Mouse (Mus musculus): ENCODE measurements at regions not wholly inside any gene's neighbourhood (a gene's known extent, or its start where the extent isn't known, plus 50 kb on each side); places are given as distances from the start of the nearest gene placed in this dataset.

DNA sequence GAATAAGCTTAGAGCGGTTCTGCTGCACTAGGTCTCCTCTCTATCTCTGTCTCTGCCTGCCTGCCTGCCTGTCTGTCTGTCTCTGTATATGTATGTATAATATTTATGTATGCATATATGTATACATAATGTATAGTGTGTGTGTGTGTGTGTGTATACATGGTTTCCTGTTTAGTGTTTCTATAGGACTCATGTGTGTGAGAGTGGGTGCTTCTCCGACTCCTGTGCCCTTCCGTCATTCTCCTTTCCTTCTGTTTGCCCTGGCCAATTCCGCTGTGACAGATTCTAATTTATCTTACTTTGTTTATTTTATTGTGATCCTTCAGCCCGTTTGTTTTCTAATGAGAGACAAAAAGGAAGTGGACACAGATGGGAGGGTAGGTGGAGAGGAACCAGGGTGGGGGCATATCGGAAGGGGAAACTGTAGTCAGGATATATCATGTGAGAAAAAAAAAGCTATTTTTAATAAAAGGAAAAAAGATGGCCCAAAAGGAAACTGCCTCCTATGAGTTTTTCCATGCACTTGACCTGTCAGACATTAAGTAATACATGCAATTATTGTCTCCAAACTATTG lies 85.0 kb upstream of the Ednrb start:
- no peak for DNase-seq

DNA sequence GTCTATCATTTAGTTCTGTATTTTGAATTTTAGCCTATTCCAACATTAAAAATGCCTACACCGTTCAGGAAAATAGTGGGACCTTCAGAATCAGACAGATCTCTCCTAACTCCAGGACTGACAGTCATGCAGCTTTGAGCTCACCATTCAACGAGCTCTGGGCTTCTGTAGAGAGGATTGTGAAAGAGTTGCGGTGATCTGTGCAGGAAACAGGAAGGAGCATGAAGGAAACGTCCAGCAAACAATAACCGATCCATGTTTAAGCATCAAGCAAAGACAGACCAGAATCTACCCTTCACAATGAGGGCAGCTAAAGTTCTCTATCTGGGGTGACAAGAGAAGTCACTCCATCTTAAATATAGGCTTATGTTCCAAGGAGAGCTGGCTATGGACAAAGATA lies 76.0 kb upstream of the Ednrb start:
- peak; percentile 23 for DNase-seq

- peak; percentile 16 for DNase-seq
Measured at GRCm38 (mm10) chr14:103919380-103919779, 75.2 kb upstream of the Ednrb start.

DNA sequence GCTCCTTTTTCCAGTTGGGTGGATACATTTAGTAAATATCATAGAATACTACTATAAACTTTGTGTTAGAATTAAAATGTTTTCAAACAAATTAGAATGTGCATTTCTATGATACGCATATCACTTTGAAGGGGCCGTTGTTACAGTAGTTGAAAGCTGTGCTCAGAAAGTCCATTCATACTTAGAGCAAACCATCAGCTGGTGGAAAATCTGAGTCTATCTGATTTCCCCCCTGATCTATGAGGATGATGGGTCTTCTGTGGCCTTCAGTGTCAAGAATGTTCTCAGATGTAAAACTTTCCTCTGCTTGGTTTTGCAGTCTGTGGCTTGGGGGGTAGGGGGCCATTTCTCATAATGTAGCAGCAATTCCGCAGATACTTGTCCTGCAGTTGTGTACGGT lies 69.3 kb upstream of the Ednrb start:
- DNase-seq = no peak

DNA sequence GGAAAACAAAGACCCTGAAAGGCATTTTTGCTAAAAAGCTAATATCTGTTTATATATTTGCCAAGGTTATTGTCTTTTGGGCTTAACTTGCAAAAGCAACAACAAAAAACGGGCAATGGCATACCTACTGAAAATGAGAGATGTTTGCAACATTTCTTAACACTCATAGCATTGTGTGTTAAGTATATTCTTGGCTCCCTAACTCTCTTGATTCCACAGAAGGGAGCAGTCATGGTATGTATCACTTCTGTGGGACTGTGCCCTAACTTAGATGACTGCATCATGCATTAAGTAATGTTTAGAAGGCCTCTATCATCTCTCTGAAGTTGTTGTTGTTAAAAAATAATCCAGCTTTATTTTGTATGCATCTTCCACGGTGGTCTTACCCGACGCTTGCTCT lies 67.5 kb upstream of the Ednrb start:
- DNase-seq = no peak

GRCm38 (mm10) chr14:103911280-103911679 lies 67.1 kb upstream of the Ednrb start:
- DNase-seq = no peak

DNA sequence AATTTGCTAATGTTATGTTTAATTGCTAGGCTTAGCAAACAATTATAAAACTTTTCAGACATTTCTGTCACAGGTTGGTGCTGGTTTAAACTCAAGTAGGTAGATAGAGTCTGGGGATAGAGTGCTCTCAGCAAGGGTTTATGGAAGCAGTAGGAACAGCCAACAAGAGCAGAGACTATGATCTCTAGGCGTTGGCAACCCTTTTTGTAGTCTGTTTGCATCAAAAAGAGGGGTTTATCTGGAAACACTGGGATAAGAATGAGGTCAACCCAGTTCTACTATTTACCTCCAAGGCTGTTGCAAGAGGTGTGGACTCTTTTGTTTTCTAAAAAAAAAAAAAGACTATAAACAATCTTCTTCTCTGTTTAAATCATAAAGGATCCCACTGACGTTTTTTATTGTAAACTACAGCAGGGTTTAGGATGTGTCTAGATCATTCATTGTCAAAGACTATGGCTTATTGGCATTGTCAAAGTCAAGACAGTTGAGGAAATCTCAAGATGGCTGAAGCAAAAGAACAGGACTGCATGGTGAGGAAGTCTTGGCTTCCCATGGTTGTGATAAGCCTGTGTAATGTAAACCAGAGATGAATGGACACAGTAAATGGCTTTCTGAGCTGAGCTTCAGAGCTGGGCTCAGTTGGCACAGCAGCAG lies 62.3 kb upstream of the Ednrb start:
- DNase-seq = no peak

GRCm38 (mm10) chr14:103900817-103901216 lies 56.6 kb upstream of the Ednrb start:
- no peak for DNase-seq

GRCm38 (mm10) chr14:103899111-103899814 lies 55.1 kb upstream of the Ednrb start:
- DNase-seq = peak; percentile 53

DNA sequence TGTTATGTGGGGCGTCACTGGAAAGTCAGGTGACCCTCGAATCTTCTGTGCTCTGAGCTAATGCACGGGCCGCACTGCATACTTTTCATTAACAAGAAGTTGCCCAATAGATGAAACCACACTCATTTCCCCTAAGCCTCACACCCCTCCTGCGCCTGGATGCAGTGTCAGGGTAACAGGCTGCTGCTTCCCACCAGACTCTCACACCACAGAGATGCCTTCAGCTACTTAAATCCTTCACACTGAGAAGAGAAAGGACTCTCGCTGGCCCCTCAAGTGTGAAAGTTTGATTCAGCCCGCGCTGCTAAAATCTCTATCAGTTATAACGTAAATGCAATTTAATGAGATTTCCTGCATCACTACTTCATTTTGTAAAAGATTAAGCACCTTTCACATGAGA lies 54.5 kb upstream of the Ednrb start:
- no peak for DNase-seq

DNA sequence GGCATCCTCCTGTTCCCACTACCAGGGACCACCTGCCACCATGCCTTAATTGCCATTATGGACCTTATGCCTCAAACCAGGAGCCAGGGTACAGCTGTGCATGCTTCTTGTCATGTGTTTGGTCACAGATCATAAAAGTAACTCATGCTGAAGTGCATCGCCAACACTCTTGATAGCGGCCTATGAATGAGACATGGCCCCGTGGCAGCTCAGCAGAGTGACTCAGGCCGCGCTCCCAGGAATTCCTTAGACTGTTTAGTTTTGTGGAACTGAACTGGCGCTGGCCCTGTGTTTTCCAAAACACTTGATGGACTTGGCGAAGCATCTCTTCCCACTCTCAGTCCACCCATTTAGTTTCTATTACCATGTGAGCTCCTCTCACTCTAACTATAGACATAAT lies 51.1 kb upstream of the Ednrb start:
- peak; percentile 40 for DNase-seq

Measured in lung, postnatal 36 days (tissue).